Mouse (Mus musculus) hematopoietic stem cell, adult 5-6 weeks (primary cell): ENCODE measurements at regions not wholly inside any gene's neighbourhood (a gene's known extent, or its start where the extent isn't known, plus 50 kb on each side); places are given as distances from the start of the nearest gene placed in this dataset.

ENCODE experiments used
- ATAC-seq, 2 experiments: fragments of 125-278 bp in 1 of 2; replicated peaks in 1 of 2; 2 replicates each; pipeline ENCODE4 v1.8.0; 2016 to 2017; ENCODE audit warnings: inconsistent platforms in 2 of 2, mild to moderate bottlenecking in 2 of 2, moderate number of reproducible peaks in 2 of 2, low read depth in 1 of 2, moderate TSS enrichment in 1 of 2; ENCODE audit not compliant: low FRiP score in 2 of 2, poor library complexity in 2 of 2, severe bottlenecking in 2 of 2, insufficient read depth in 1 of 2, low TSS enrichment in 1 of 2

DNA sequence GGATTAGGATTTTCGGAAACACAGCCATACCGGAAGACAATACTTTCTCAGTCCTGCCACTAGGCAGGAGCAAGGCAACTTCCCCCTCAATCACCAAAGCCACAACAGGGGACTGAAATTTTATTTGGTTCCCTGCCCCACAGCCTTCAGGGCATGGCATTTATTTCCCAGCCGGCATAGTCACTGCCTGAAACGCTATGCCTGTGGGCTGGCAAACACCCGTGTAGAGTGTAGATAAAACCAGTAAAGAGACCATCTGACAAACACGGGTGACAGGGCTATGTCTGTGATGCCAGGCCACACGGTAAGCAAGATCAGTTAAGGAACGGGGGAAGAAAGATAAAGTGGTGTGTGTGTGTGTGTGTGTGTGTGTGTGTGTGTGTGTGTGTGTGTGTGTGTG is 140.1 kb downstream of the Emp1 start:
- no peak; a peak in 1 of 4 replicates for ATAC-seq

GRCm38 (mm10) chr6:135518710-135519437 is 156.5 kb downstream of the Emp1 start:
- no peak for ATAC-seq

DNA sequence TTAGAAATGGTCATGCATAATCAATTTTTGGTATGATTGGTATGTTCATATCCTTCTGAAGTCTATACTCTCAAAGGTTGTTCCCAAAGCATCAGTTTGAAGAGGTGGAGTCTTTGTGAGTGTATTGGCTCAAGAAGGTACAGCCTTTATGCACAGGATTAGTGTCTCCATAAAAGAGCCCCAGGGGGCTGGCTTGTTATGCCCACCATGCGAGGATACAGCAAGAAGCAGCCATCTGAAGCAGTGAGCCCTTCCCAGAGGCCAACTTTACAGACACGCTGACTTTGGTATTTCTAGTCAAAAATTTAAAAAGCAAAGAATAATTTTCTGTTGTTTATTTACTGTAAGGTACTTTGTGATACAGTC is 157.1 kb downstream of the Emp1 start:
- no peak for ATAC-seq

GRCm38 (mm10) chr6:135520868-135521267 is 158.5 kb downstream of the Emp1 start:
- no peak for ATAC-seq

DNA sequence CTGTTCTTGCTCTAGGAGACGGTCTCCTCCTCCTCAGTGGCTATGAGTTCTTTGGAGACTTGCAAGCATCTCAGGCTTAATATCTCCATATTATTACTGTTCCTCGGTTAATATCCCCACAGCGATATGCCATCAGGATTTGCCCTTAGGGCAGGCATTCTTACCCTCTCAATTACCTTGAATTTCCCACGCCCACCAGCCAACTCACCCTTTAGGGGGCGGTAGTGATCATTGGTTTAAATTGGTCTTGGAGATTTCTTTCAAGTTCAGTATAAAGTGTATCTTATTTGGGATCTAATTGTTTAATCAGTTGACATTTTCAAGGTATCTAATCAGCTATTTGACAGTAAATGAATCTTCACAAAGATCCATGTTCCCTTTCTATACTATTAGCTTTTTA is 162.5 kb downstream of the Emp1 start:
- ATAC-seq = no peak

- ATAC-seq = no peak
Observed at GRCm38 (mm10) chr6:135525841-135526327, 163.5 kb downstream of the Emp1 start.

DNA sequence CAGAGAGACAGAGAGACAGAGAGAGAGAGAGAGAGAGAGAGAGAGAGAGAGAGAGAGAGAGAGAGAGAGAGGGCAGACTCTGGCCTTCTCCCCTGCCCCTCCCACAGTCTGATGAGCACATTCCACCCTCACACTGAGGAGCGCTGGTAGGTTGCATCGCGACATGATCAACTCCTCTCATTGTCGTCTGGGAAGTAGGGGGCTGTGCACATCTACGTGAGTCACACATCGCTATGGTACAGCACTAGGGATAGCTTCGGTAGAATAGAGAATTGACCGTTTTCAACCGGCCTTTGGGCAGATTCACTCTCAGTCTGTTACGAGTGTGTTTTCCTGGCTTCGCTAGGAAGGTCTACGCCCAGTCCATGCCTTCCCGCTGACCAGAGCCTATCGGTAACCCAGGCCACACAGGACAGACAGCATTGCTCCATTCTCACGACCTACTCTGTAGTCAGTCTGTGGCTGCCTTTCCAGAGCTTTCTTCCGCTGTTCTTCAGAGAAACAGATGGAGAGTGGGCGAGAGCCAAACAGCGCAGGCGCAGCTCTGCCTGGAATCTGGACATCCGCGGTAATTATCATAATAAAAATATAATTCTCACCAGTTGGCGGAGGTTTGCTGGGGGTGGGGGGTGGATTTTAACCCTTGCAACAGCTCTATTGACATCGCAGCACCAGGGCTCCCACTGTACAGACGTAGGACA is 164.3 kb downstream of the Emp1 start:
- ATAC-seq = no peak

- no peak for ATAC-seq
Observed at GRCm38 (mm10) chr6:135527879-135528278, 165.5 kb downstream of the Emp1 start.

DNA sequence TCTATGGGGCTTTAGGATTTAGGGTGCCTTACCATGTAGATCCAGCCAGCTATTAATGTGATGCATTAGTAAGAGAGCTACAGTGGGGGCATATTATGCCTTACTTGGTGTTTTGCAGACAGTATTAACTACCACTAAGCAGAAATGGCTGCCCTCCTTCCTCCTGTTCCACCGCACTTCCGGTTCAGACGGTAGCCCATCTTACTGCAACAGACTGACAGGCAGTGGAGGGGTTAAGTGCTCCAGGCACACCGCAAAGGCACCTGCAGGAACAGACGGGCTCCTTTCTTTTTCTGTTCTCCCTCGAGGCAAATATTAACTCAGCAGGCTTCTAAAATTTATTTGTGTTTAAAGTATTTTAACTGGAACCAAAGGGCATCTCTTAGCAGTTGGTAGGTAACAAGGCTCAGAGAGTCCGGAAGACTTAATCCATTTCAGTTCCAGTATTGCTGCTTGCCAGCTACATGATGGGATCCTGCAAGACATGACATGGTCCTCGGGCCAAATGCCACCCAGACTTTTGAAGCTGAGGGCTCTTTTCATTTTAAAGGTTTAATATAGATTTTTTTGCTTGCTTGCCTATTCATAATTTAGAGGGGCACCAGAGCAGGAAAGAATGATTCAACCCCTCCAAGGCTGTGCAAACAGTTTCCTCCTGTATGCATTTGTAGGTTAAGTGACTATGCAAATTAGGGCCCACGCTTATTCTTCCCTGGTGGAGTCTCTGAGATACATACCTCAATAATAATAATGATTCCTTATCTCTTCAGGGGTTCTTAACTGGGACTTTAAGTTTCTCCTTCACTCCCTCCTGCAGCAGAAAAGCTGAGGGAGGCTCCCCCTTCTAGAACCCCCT is 177.7 kb downstream of the Emp1 start:
- ATAC-seq = peak; percentile 21 to 46; a peak in 2 of 4 replicates

GRCm38 (mm10) chr6:135541566-135541965 is 179.2 kb downstream of the Emp1 start:
- no peak for ATAC-seq

DNA sequence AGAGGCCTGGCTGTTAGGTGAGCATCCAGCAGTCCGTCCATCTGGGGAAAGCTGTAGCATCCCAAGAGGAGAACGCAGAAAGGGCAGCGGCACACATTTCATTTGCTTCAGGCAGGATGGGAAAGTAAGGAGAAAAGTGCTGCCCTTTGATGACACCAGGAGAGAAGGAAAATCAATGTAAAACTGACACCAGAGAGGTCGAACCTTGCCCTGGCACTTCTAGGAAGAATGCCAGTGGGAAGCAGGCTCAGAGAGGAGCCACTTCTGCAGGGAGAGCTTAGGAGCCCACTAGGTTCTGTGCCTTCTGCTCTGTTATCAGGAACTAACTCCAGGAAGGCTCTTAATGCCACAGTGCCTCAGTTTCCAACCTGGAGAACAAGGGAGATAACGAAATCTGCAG is 180.0 kb downstream of the Emp1 start:
- no peak for ATAC-seq

- ATAC-seq = no peak
Observed at GRCm38 (mm10) chr6:135543390-135543789, 181.0 kb downstream of the Emp1 start.

- ATAC-seq = no peak
Observed at GRCm38 (mm10) chr6:135543863-135544262, 181.5 kb downstream of the Emp1 start.

GRCm38 (mm10) chr6:135550368-135550950 is 188.1 kb downstream of the Emp1 start:
- no peak for ATAC-seq

DNA sequence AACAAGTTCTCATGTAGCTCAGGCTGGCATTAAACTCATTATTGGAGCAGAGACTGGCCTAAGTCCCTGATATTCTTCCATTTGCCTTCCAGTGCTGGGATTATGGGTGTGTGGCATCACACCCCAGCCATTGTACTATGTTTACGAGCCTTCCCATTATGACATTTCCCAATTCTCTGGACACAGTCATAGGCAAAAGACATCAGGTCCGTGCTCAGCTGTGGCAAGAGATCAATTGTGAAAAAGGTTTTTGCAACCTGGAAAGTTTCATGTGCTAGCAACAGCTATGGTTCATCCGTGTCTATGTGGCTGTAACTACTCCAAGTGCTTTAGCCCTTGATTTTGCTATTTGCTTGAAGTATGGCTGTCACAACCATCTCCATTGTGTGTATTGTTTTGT is 190.1 kb downstream of the Emp1 start:
- ATAC-seq = no peak

- no peak for ATAC-seq
Observed at GRCm38 (mm10) chr6:135559501-135559907, 197.2 kb downstream of the Emp1 start.

DNA sequence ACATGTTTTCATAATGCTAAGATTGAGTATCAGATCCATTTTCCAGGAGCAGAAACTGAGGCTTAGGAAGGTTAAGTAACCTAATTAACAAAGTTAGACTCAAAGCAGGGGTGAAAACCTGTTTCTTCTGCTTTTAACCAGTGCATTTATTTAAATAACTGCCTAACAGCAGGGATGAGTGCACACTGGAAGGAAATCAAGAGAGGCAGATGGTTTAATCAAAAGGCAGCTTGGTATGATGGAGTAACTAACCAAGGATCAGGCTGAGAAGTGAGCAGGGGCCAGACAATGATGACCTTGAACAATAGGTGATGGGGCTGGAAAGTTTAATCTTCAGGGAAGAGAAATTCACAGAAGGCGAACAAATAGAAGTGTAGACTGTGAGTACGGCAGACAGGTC is 199.9 kb downstream of the Emp1 start:
- no peak for ATAC-seq

GRCm38 (mm10) chr6:135563766-135564165 is 201.4 kb downstream of the Emp1 start:
- ATAC-seq = no peak
